Mouse (Mus musculus): Measurements from ENCODE around the gene Ppp2r5d. TPM values are rescaled to one million over a fixed set of nuclear protein-coding genes. Genes with fewer than 3 reads are reported as not detected.
A peak's percentile ranks its signal among the peaks of the same experiment; 100 is the strongest.

The Ppp2r5d gene
- polyA plus RNA-seq, 1 experiment = 53.8 TPM

- no peak overlapping the region for H3K4me3 ChIP-seq (replicated peaks; ENCODE audit: extremely low read depth, low read depth, low read length)
- no peaks in the 10 kb centered on the region for H3K4me1 ChIP-seq (ENCODE audit: control insufficient read depth, insufficient read depth, low read length)
- TF ChIP-seq POLR2A (IDR thresholded peaks at IDR 0.05; ENCODE audit: borderline replicate concordance, extremely low read depth, low read depth, low read length) = no peak
- TF ChIP-seq CTCF (IDR thresholded peaks at IDR 0.05; ENCODE audit: insufficient read depth, low read length) = no peak
- DNase-seq = no peak
- 82% methylated on average over 20 of the region's 20 CpGs for WGBS
These were observed 19.7 kb upstream of the Ppp2r5d start for GRCm38 (mm10) chr17:46724477-46725084.

GRCm38 (mm10) chr17:46721077-46721476, 16.2 kb upstream of the Ppp2r5d start:
- no peak for TF ChIP-seq POLR2A (IDR thresholded peaks at IDR 0.05; ENCODE audit: borderline replicate concordance, extremely low read depth, low read depth, low read length)
- no peak for TF ChIP-seq CTCF (IDR thresholded peaks at IDR 0.05; ENCODE audit: insufficient read depth, low read length)
- no peaks in the 10 kb centered on the region for H3K4me1 ChIP-seq (ENCODE audit: control insufficient read depth, insufficient read depth, low read length)
- DNase-seq = no peak
- 87% methylated on average over 7 of the region's 7 CpGs for WGBS
- H3K4me3 ChIP-seq (replicated peaks; ENCODE audit: extremely low read depth, low read depth, low read length) = no peak overlapping the region

GRCm38 (mm10) chr17:46714756-46715481, 10.0 kb upstream of the Ppp2r5d start:
- no peak for DNase-seq
- no peak for TF ChIP-seq POLR2A (IDR thresholded peaks at IDR 0.05; ENCODE audit: borderline replicate concordance, extremely low read depth, low read depth, low read length)
- 92% methylated on average over 11 of the region's 11 CpGs for WGBS

GRCm38 (mm10) chr17:46713849-46714248, 8.9 kb upstream of the Ppp2r5d start:
- no peak overlapping the region for H3K4me3 ChIP-seq (replicated peaks; ENCODE audit: extremely low read depth, low read depth, low read length)
- no peak for TF ChIP-seq CTCF (IDR thresholded peaks at IDR 0.05; ENCODE audit: insufficient read depth, low read length)
- TF ChIP-seq POLR2A (IDR thresholded peaks at IDR 0.05; ENCODE audit: borderline replicate concordance, extremely low read depth, low read depth, low read length) = no peak
- WGBS = 85% methylated on average over 9 of the region's 9 CpGs
- peaks cover 4% of the 10 kb centered on the region for H3K4me1 ChIP-seq (ENCODE audit: control insufficient read depth, insufficient read depth, low read length)
- DNase-seq = no peak

More at GRCm38 (mm10) chr17:46714756-46715481, 10.0 kb upstream of the Ppp2r5d start:
- Histone ChIP-seq H3K4me1 (ENCODE audit: control insufficient read depth, insufficient read depth, low read length) (peaks cover 4% of the 10 kb centered on the region), H3K4me3 (replicated peaks; ENCODE audit: extremely low read depth, low read depth, low read length) (no peak overlapping the region)

GRCm38 (mm10) chr17:46712442-46712841, 7.5 kb upstream of the Ppp2r5d start:
- Histone ChIP-seq H3K4me3 (replicated peaks; ENCODE audit: extremely low read depth, low read depth, low read length) (peak overlapping the region; percentile 13), H3K4me1 (ENCODE audit: control insufficient read depth, insufficient read depth, low read length) (peaks cover 4% of the 10 kb centered on the region)
- DNase-seq = no peak
- TF ChIP-seq CTCF (IDR thresholded peaks at IDR 0.05; ENCODE audit: insufficient read depth, low read length) (no peak), POLR2A (IDR thresholded peaks at IDR 0.05; ENCODE audit: borderline replicate concordance, extremely low read depth, low read depth, low read length) (no peak)
- 34% methylated on average over 7 of the region's 7 CpGs for WGBS

GRCm38 (mm10) chr17:46711612-46712271, 6.8 kb upstream of the Ppp2r5d start:
- peak; percentile 39 for DNase-seq
- Histone ChIP-seq H3K4me1 (ENCODE audit: control insufficient read depth, insufficient read depth, low read length) (peaks cover 4% of the 10 kb centered on the region), H3K4me3 (replicated peaks; ENCODE audit: extremely low read depth, low read depth, low read length) (peak overlapping the region; percentile 81)
- TF ChIP-seq POLR2A (IDR thresholded peaks at IDR 0.05; ENCODE audit: borderline replicate concordance, extremely low read depth, low read depth, low read length) = no peak
- no peak for TF ChIP-seq CTCF (IDR thresholded peaks at IDR 0.05; ENCODE audit: insufficient read depth, low read length)
- WGBS = under 1% methylated on average over 49 of the region's 76 CpGs

- 5% methylated on average over 36 of the region's 36 CpGs for WGBS
- Histone ChIP-seq H3K4me1 (ENCODE audit: control insufficient read depth, insufficient read depth, low read length) (peaks cover 4% of the 10 kb centered on the region), H3K4me3 (replicated peaks; ENCODE audit: extremely low read depth, low read depth, low read length) (peak within 1 kb of the TSS; percentile 81)
- peak; percentile 87 for DNase-seq
- TF ChIP-seq CTCF (IDR thresholded peaks at IDR 0.05; ENCODE audit: insufficient read depth, low read length) (no peak), POLR2A (IDR thresholded peaks at IDR 0.05; ENCODE audit: borderline replicate concordance, extremely low read depth, low read depth, low read length) (peak; percentile 79; the same call in 1 of the 2 replicates)
These were observed 6.2 kb upstream of the Ppp2r5d start, which contains the start of gene Pex6 for GRCm38 (mm10) chr17:46710959-46711597. Pex6 (plus strand) TSS chr17:46711463.

GRCm38 (mm10) chr17:46706375-46707089, 1.6 kb upstream of the Ppp2r5d start:
- no peak for TF ChIP-seq CTCF (IDR thresholded peaks at IDR 0.05; ENCODE audit: insufficient read depth, low read length)
- no peak for TF ChIP-seq POLR2A (IDR thresholded peaks at IDR 0.05; ENCODE audit: borderline replicate concordance, extremely low read depth, low read depth, low read length)
- Histone ChIP-seq H3K4me3 (replicated peaks; ENCODE audit: extremely low read depth, low read depth, low read length) (no peak overlapping the region), H3K4me1 (ENCODE audit: control insufficient read depth, insufficient read depth, low read length) (peaks cover 5% of the 10 kb centered on the region)
- WGBS = 85% methylated on average over 14 of the region's 14 CpGs
- DNase-seq = no peak
